Mouse (Mus musculus): ENCODE results near the gene Fbp2. TPM values are rescaled to one million over a fixed set of nuclear protein-coding genes. Genes with fewer than 3 reads are reported as not detected.

Gene Fbp2
- polyA plus RNA-seq, 1 experiment = 0.20 TPM

DNA sequence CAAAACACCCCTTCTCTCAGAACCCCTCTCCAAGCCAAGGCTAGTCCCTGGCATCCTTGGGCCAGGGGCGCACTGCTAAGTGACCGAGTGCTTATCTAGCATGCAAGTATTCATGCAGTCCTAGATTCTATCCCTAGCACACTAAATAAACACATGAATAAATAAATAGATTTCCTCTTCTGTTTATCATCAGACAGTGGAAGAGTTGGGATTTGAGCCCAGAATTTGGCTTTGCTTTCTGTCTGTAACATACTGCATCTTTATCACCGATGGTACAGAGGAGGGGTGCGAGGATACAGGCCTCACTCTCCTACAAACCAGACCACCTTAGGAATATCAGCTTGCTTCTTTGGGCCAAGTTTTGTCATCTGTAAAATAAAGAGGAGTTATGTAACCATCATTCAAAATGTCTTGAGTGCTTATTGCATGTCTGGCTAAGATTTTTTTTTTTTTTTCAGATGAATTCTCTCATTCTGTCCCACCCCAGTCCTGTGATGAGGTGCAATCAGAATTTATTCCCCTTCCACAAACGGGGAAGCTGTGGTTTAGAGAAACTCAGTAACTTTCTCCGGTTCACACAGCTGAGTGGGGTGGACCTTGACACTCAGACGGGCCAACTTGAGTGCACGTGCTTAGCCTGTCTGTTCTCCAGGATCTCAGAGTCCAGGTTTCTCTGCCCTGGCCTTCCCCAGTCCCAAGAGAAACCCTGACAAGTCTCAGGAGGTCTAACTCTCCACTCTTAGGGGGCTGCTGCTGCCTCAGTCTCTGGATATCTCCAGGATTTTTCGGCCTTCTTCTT lies 35.0 kb upstream of the Fbp2 start:
- Histone ChIP-seq H3K27me3 (ENCODE audit: control insufficient read depth, insufficient read depth, insufficient read length) (peaks cover 23% of the 10 kb centered on the region), H3K4me3 (no peak overlapping the region), H3ac (ENCODE audit: control insufficient read depth, insufficient read length) (no peak overlapping the region), H3K79me2 (ENCODE audit: control insufficient read depth, insufficient read depth) (no peaks in the 10 kb centered on the region), H3K4me2 (ENCODE audit: low read depth) (no peak overlapping the region), H3K36me3 (ENCODE audit: control insufficient read depth, insufficient read depth) (no peaks in the 10 kb centered on the region)
- no peak for TF ChIP-seq REST (IDR thresholded peaks at IDR 0.05; ENCODE audit: insufficient read depth, insufficient read length)
- TF ChIP-seq E2F4 (IDR thresholded peaks at IDR 0.05; ENCODE audit: insufficient read depth) = no peak
- no peak for TF ChIP-seq MYOD1 (IDR thresholded peaks at IDR 0.05; ENCODE audit: control insufficient read depth in 1 of 3, insufficient read length in 2 of 3, low read depth in 2 of 3)
- TF ChIP-seq TCF12 (IDR thresholded peaks at IDR 0.05; ENCODE audit: insufficient read depth, poor library complexity, severe bottlenecking) = no peak
- no peak for TF ChIP-seq POLR2AphosphoS2 (IDR thresholded peaks at IDR 0.05; ENCODE audit: insufficient read length, low read depth)
- no peak for TF ChIP-seq TCF3 (IDR thresholded peaks at IDR 0.05; ENCODE audit: insufficient read length, low read depth)
- no peak for TF ChIP-seq MAX (IDR thresholded peaks at IDR 0.05; ENCODE audit: low read depth)
- TF ChIP-seq CEBPB (IDR thresholded peaks at IDR 0.05; ENCODE audit: insufficient read depth, poor library complexity, severe bottlenecking) = no peak

DNA sequence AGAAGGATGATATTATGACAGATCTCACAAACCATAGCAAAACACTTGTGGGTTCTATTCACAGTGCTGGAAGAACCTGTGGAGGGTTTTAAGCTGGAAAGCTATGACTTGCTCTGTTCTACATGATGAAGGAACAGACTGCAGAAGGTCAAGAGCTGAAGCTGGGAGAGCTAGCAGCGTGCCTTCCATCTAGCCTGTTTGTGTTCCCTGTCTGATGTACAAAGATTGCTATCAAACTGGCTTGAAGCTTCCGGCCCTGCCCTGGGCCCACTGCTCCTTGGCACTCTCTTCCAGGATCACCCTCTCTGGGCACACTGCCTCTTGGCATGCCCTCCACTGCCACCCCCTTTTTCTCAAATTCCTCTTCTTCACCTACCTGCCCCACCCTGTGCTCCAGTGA lies 31.1 kb upstream of the Fbp2 start:
- Histone ChIP-seq H3K4me2 (ENCODE audit: low read depth) (no peak overlapping the region), H3K79me2 (ENCODE audit: control insufficient read depth, insufficient read depth) (no peaks in the 10 kb centered on the region), H3K4me3 (no peak overlapping the region), H3K27me3 (ENCODE audit: control insufficient read depth, insufficient read depth, insufficient read length) (peaks cover 39% of the 10 kb centered on the region), H3K36me3 (ENCODE audit: control insufficient read depth, insufficient read depth) (no peaks in the 10 kb centered on the region), H3ac (ENCODE audit: control insufficient read depth, insufficient read length) (no peak overlapping the region)
- TF ChIP-seq POLR2AphosphoS2 (IDR thresholded peaks at IDR 0.05; ENCODE audit: insufficient read length, low read depth) = no peak
- no peak for TF ChIP-seq CEBPB (IDR thresholded peaks at IDR 0.05; ENCODE audit: insufficient read depth, poor library complexity, severe bottlenecking)
- no peak for TF ChIP-seq POLR2A (IDR thresholded peaks at IDR 0.05; ENCODE audit: insufficient read length, low read depth)

- no peak within 1 kb of the TSS for H3K4me2 ChIP-seq (ENCODE audit: low read depth)
- no peaks in the 10 kb centered on the region for H3K79me2 ChIP-seq (ENCODE audit: control insufficient read depth, insufficient read depth)
- peaks cover 39% of the 10 kb centered on the region for H3K27me3 ChIP-seq (ENCODE audit: control insufficient read depth, insufficient read depth, insufficient read length)
- no peaks in the 10 kb centered on the region for H3K36me3 ChIP-seq (ENCODE audit: control insufficient read depth, insufficient read depth)
- H3K4me3 ChIP-seq = no peak within 1 kb of the TSS
- no peak for TF ChIP-seq CEBPB (IDR thresholded peaks at IDR 0.05; ENCODE audit: insufficient read depth, poor library complexity, severe bottlenecking)
- no peak for TF ChIP-seq E2F4 (IDR thresholded peaks at IDR 0.05; ENCODE audit: insufficient read depth)
- TF ChIP-seq MYOD1 (IDR thresholded peaks at IDR 0.05; ENCODE audit: control insufficient read depth in 1 of 3, insufficient read length in 2 of 3, low read depth in 2 of 3) = no peak
- TF ChIP-seq REST (IDR thresholded peaks at IDR 0.05; ENCODE audit: insufficient read depth, insufficient read length) = no peak
- no peak within 1 kb of the TSS for H3ac ChIP-seq (ENCODE audit: control insufficient read depth, insufficient read length)
Measured at GRCm38 (mm10) chr13:62887712-62888441, 29.7 kb upstream of the Fbp2 start, which contains the start of gene Fbp1. Gene Fbp1 (minus strand): TSS chr13:62888282.

GRCm38 (mm10) chr13:62884536-62884935 lies 26.3 kb upstream of the Fbp2 start:
- Histone ChIP-seq H3K4me3 (no peak overlapping the region), H3K79me2 (ENCODE audit: control insufficient read depth, insufficient read depth) (no peaks in the 10 kb centered on the region), H3ac (ENCODE audit: control insufficient read depth, insufficient read length) (no peak overlapping the region), H3K36me3 (ENCODE audit: control insufficient read depth, insufficient read depth) (no peaks in the 10 kb centered on the region), H3K4me2 (ENCODE audit: low read depth) (no peak overlapping the region), H3K27me3 (ENCODE audit: control insufficient read depth, insufficient read depth, insufficient read length) (peaks cover 28% of the 10 kb centered on the region)
- TF ChIP-seq TCF12 (IDR thresholded peaks at IDR 0.05; ENCODE audit: insufficient read depth, poor library complexity, severe bottlenecking) = no peak
- TF ChIP-seq MYOG (IDR thresholded peaks at IDR 0.05; ENCODE audit: control insufficient read depth in 1 of 3, insufficient read depth in 1 of 3, insufficient read length in 2 of 3, low read depth in 2 of 3) = no peak
- TF ChIP-seq SRF (IDR thresholded peaks at IDR 0.05; ENCODE audit: control insufficient read depth, insufficient read length, low read depth) = no peak
- TF ChIP-seq USF1 (IDR thresholded peaks at IDR 0.05; ENCODE audit: low read depth) = no peak
- TF ChIP-seq POLR2A (IDR thresholded peaks at IDR 0.05; ENCODE audit: insufficient read length, low read depth) = no peak
- TF ChIP-seq REST (IDR thresholded peaks at IDR 0.05; ENCODE audit: insufficient read depth, insufficient read length) = no peak
- TF ChIP-seq CEBPB (IDR thresholded peaks at IDR 0.05; ENCODE audit: insufficient read depth, poor library complexity, severe bottlenecking) = no peak
- no peak for TF ChIP-seq POLR2AphosphoS2 (IDR thresholded peaks at IDR 0.05; ENCODE audit: insufficient read length, low read depth)
- no peak for TF ChIP-seq E2F4 (IDR thresholded peaks at IDR 0.05; ENCODE audit: insufficient read depth)
- TF ChIP-seq TCF3 (IDR thresholded peaks at IDR 0.05; ENCODE audit: insufficient read length, low read depth) = no peak
- TF ChIP-seq MYOD1 (IDR thresholded peaks at IDR 0.05; ENCODE audit: control insufficient read depth in 1 of 3, insufficient read length in 2 of 3, low read depth in 2 of 3) = no peak
- no peak for TF ChIP-seq MAX (IDR thresholded peaks at IDR 0.05; ENCODE audit: low read depth)

DNA sequence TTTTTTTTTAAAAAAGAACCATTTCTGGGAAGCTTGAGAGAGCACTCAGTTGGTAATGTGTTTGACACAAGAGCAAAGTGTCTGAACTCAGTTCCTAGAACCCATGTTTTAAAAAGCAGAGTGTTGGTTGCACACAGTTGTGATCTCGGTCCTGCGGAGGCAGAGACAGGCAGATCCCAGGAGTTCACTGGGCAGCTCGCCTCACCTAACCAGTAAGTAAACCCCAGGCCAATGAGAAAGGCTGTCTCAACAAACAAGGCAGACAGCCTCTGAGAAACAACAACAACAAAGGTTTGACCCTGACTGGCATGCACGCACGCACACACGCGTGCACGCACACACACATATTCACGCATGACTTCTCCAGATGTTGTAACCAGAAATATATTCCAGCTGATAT lies 25.7 kb upstream of the Fbp2 start:
- no peak overlapping the region for H3K4me2 ChIP-seq (ENCODE audit: low read depth)
- peaks cover 22% of the 10 kb centered on the region for H3K27me3 ChIP-seq (ENCODE audit: control insufficient read depth, insufficient read depth, insufficient read length)
- no peak overlapping the region for H3K4me3 ChIP-seq
- no peak for TF ChIP-seq USF1 (IDR thresholded peaks at IDR 0.05; ENCODE audit: low read depth)
- TF ChIP-seq MYOG (IDR thresholded peaks at IDR 0.05; ENCODE audit: control insufficient read depth in 1 of 3, insufficient read depth in 1 of 3, insufficient read length in 2 of 3, low read depth in 2 of 3) = no peak
- no peak for TF ChIP-seq CEBPB (IDR thresholded peaks at IDR 0.05; ENCODE audit: insufficient read depth, poor library complexity, severe bottlenecking)
- TF ChIP-seq TCF3 (IDR thresholded peaks at IDR 0.05; ENCODE audit: insufficient read length, low read depth) = no peak
- TF ChIP-seq MYOD1 (IDR thresholded peaks at IDR 0.05; ENCODE audit: control insufficient read depth in 1 of 3, insufficient read length in 2 of 3, low read depth in 2 of 3) = no peak
- no peak for TF ChIP-seq E2F4 (IDR thresholded peaks at IDR 0.05; ENCODE audit: insufficient read depth)
- no peak for TF ChIP-seq REST (IDR thresholded peaks at IDR 0.05; ENCODE audit: insufficient read depth, insufficient read length)
- no peak for TF ChIP-seq POLR2AphosphoS2 (IDR thresholded peaks at IDR 0.05; ENCODE audit: insufficient read length, low read depth)
- TF ChIP-seq POLR2A (IDR thresholded peaks at IDR 0.05; ENCODE audit: insufficient read length, low read depth) = no peak
- TF ChIP-seq MAX (IDR thresholded peaks at IDR 0.05; ENCODE audit: low read depth) = no peak
- TF ChIP-seq TCF12 (IDR thresholded peaks at IDR 0.05; ENCODE audit: insufficient read depth, poor library complexity, severe bottlenecking) = no peak
- TF ChIP-seq SRF (IDR thresholded peaks at IDR 0.05; ENCODE audit: control insufficient read depth, insufficient read length, low read depth) = no peak
- H3ac ChIP-seq (ENCODE audit: control insufficient read depth, insufficient read length) = no peak overlapping the region
- no peaks in the 10 kb centered on the region for H3K36me3 ChIP-seq (ENCODE audit: control insufficient read depth, insufficient read depth)
- H3K79me2 ChIP-seq (ENCODE audit: control insufficient read depth, insufficient read depth) = no peaks in the 10 kb centered on the region

All from myocyte (in vitro differentiated cells).